Mouse (Mus musculus): ENCODE measurements around the gene Ubash3b. TPM values are rescaled to one million over a fixed set of nuclear protein-coding genes. Genes with fewer than 3 reads are reported as not detected.

The Ubash3b gene
- total RNA-seq (2023), result 10 to 100 TPM; 16.3 to 22.4 TPM

GRCm38 (mm10) chr9:41161413-41161812 is at the start of gene Ubash3b:
TSS of gene Ubash3b (minus strand) at chr9:41161697.

GRCm38 (mm10) chr9:41004415-41004814 is 157.1 kb downstream of the Ubash3b start, which contains the start of gene Crtam:
TSS of gene Crtam (minus strand) at chr9:41004628.

GRCm38 (mm10) chr9:40963586-40964417 is 197.7 kb downstream of the Ubash3b start, which contains the start of gene Jhy:
TSS of gene Jhy (minus strand) at chr9:40964118.

Other genes starting within 250 kb of the Ubash3b start
- gene Jhy, start 197.6 kb downstream of the Ubash3b start, total RNA-seq (2023), result under 1 TPM in 1 of 2 experiments, not detected in 1; 0.40 TPM
- under 1 TPM; 0.24 to 0.90 TPM for gene Crtam, start 157.1 kb downstream of the Ubash3b start, total RNA-seq (2023)